Mouse (Mus musculus): Measurements from ENCODE around the gene 4933427D14Rik.
"Not testable (repeated sequence)": the region's sequence is repeated elsewhere in the genome, so short reads cannot be mapped to it uniquely, and the experiment has no call there.

4933427D14Rik gene

GRCm38 (mm10) chr11:72203440-72203839, 3.8 kb downstream of the 4933427D14Rik start:
- DNase-seq (ENCODE audit: low read depth, low spot score): no peak

- peak; percentile 58 for DNase-seq (ENCODE audit: low read depth, low spot score)
Observed at GRCm38 (mm10) chr11:72196506-72196905, 10.8 kb downstream of the 4933427D14Rik start.

- no peak for DNase-seq (ENCODE audit: low read depth, low spot score)
Observed at GRCm38 (mm10) chr11:72194259-72194658, 13.0 kb downstream of the 4933427D14Rik start.

GRCm38 (mm10) chr11:72190857-72191256, 16.4 kb downstream of the 4933427D14Rik start:
- no peak for DNase-seq (ENCODE audit: low read depth, low spot score)

GRCm38 (mm10) chr11:72184252-72184651, 23.0 kb downstream of the 4933427D14Rik start:
- DNase-seq (ENCODE audit: low read depth, low spot score): no peak

GRCm38 (mm10) chr11:72181136-72181535, 26.1 kb downstream of the 4933427D14Rik start:
- no peak for DNase-seq (ENCODE audit: low read depth, low spot score)

GRCm38 (mm10) chr11:72180556-72180955, 26.7 kb downstream of the 4933427D14Rik start:
- DNase-seq (ENCODE audit: low read depth, low spot score): no peak

GRCm38 (mm10) chr11:72176553-72176952, 30.7 kb downstream of the 4933427D14Rik start:
- no peak for DNase-seq (ENCODE audit: low read depth, low spot score)

GRCm38 (mm10) chr11:72175966-72176365, 31.3 kb downstream of the 4933427D14Rik start:
- no peak for DNase-seq (ENCODE audit: low read depth, low spot score)

GRCm38 (mm10) chr11:72174721-72175120, 32.5 kb downstream of the 4933427D14Rik start:
- no peak for DNase-seq (ENCODE audit: low read depth, low spot score)

- DNase-seq (ENCODE audit: low read depth, low spot score): no peak
Observed at GRCm38 (mm10) chr11:72173506-72173905, 33.8 kb downstream of the 4933427D14Rik start.

GRCm38 (mm10) chr11:72171906-72172305, 35.4 kb downstream of the 4933427D14Rik start:
- not testable (repeated sequence) for DNase-seq (ENCODE audit: low read depth, low spot score)

GRCm38 (mm10) chr11:72169871-72170270, 37.4 kb downstream of the 4933427D14Rik start:
- DNase-seq (ENCODE audit: low read depth, low spot score): no peak

GRCm38 (mm10) chr11:72163198-72163597, 44.1 kb downstream of the 4933427D14Rik start:
- DNase-seq (ENCODE audit: low read depth, low spot score): no peak

GRCm38 (mm10) chr11:72156624-72157023, 50.6 kb downstream of the 4933427D14Rik start:
- no peak for DNase-seq (ENCODE audit: low read depth, low spot score)

- DNase-seq (ENCODE audit: low read depth, low spot score): no peak
Observed at GRCm38 (mm10) chr11:72155981-72156428, 51.3 kb downstream of the 4933427D14Rik start.

- DNase-seq (ENCODE audit: low read depth, low spot score): no peak
Observed at GRCm38 (mm10) chr11:72155186-72155980, 51.9 kb downstream of the 4933427D14Rik start.

GRCm38 (mm10) chr11:72153122-72153862, 54.0 kb downstream of the 4933427D14Rik start:
- no peak for DNase-seq (ENCODE audit: low read depth, low spot score)

GRCm38 (mm10) chr11:72151120-72151519, 56.1 kb downstream of the 4933427D14Rik start:
- DNase-seq (ENCODE audit: low read depth, low spot score): no peak

GRCm38 (mm10) chr11:72147910-72148309, 59.3 kb downstream of the 4933427D14Rik start:
- no peak for DNase-seq (ENCODE audit: low read depth, low spot score)

- DNase-seq (ENCODE audit: low read depth, low spot score): no peak
Observed at GRCm38 (mm10) chr11:72145877-72146248, 61.4 kb downstream of the 4933427D14Rik start.

- peak; percentile 47 for DNase-seq (ENCODE audit: low read depth, low spot score)
Observed at GRCm38 (mm10) chr11:72145182-72145876, 61.9 kb downstream of the 4933427D14Rik start.
